ENCODE assay signal across 9 mouse cellular contexts in genomic region chr5:30919831-30920614, GRCm38 (mm10). TPM values are rescaled to one million over a fixed set of nuclear protein-coding genes. Genes with fewer than 3 reads are reported as not detected.
A peak's percentile ranks its signal among the peaks of the same experiment; 100 is the strongest.
DNase-seq lines count a peak whose midpoint lies in the region; ATAC-seq and TF ChIP-seq lines count a peak whose summit lies in the region.
"Had no signal": no experiment of that assay in that cellular context is flagged by ENCODE, and none has a peak within 500 bp of the region (broad histone marks: within the 10 kb centered on the region; RNA-seq: fewer than 3 reads in every experiment).

No protein-coding gene starts in this region.

- H3K9ac ChIP-seq in forebrain, embryonic 11.5 days (ENCODE audit: low read length): peak overlapping the region; percentile 24; the same call in 1 of the 2 replicates
- H3K9ac ChIP-seq in forebrain, embryonic 14.5 days (ENCODE audit: low read length): no peak overlapping the region
- H3K9ac ChIP-seq in lung, embryonic 14.5 days: no peak overlapping the region
- no peak overlapping the region for H3K9ac ChIP-seq in embryonic facial prominence, embryonic 14.5 days (ENCODE audit: low read depth, low read length)
- no peak overlapping the region for H3K9ac ChIP-seq in liver, postnatal 0 days (replicated peaks)

- no peak for TF ChIP-seq CTCF in lung, embryonic 14.5 days (IDR thresholded peaks at IDR 0.05; ENCODE audit: low read depth)
- no peak for TF ChIP-seq CTCF in liver, postnatal 0 days (IDR thresholded peaks at IDR 0.05; ENCODE audit: low read depth)

- H3K36me3 ChIP-seq in forebrain, embryonic 11.5 days (ENCODE audit: control insufficient read depth, insufficient read depth, low read length): no peaks in the 10 kb centered on the region
- no peaks in the 10 kb centered on the region for H3K36me3 ChIP-seq in forebrain, embryonic 14.5 days (ENCODE audit: control insufficient read depth, insufficient read depth, low read length)
- peaks cover 45% of the 10 kb centered on the region for H3K36me3 ChIP-seq in lung, embryonic 14.5 days (ENCODE audit: insufficient read depth)
- H3K36me3 ChIP-seq in embryonic facial prominence, embryonic 14.5 days (ENCODE audit: control insufficient read depth, insufficient read depth, low read length): peaks cover 43% of the 10 kb centered on the region
- peaks cover 11% of the 10 kb centered on the region for H3K36me3 ChIP-seq in liver, postnatal 0 days (replicated peaks; ENCODE audit: insufficient read depth, low read length)

- no peaks in the 10 kb centered on the region for H3K27me3 ChIP-seq in forebrain, embryonic 11.5 days (ENCODE audit: control insufficient read depth, insufficient read depth, low read length)
- no peaks in the 10 kb centered on the region for H3K27me3 ChIP-seq in forebrain, embryonic 14.5 days (replicated peaks; ENCODE audit: control insufficient read depth, insufficient read depth, low read length)
- H3K27me3 ChIP-seq in lung, embryonic 14.5 days (ENCODE audit: insufficient read depth, low read length): no peaks in the 10 kb centered on the region
- H3K27me3 ChIP-seq in embryonic facial prominence, embryonic 14.5 days (replicated peaks; ENCODE audit: control insufficient read depth, insufficient read depth, low read length): no peaks in the 10 kb centered on the region
- no peaks in the 10 kb centered on the region for H3K27me3 ChIP-seq in liver, postnatal 0 days (ENCODE audit: insufficient read depth, low read length)

- peaks cover 14% of the 10 kb centered on the region for H3K4me1 ChIP-seq in forebrain, embryonic 11.5 days (replicated peaks; ENCODE audit: control insufficient read depth, insufficient read depth, low read length)
- peaks cover 15% of the 10 kb centered on the region; the same call in 1 of the 2 replicates for H3K4me1 ChIP-seq in forebrain, embryonic 14.5 days (ENCODE audit: control insufficient read depth, insufficient read depth, low read length)
- H3K4me1 ChIP-seq in lung, embryonic 14.5 days (ENCODE audit: insufficient read depth): 0 out of 2 replicates have a peak, but pooled peaks cover 6% of the 10 kb centered on the region
- H3K4me1 ChIP-seq in embryonic facial prominence, embryonic 14.5 days (ENCODE audit: control insufficient read depth, insufficient read depth, low read length): peaks cover 17% of the 10 kb centered on the region
- peaks cover 47% of the 10 kb centered on the region for H3K4me1 ChIP-seq in liver, postnatal 0 days (ENCODE audit: insufficient read depth)

- WGBS in forebrain, embryonic 11.5 days: 67% methylated on average over 11 of the region's 11 CpGs
- WGBS in forebrain, embryonic 14.5 days: 52% methylated on average over 11 of the region's 11 CpGs
- WGBS in lung, embryonic 14.5 days: 61% methylated on average over 11 of the region's 11 CpGs
- 68% methylated on average over 11 of the region's 11 CpGs for WGBS in embryonic facial prominence, embryonic 14.5 days
- 71% methylated on average over 11 of the region's 11 CpGs for WGBS in liver, postnatal 0 days (ENCODE audit: insufficient replicate concordance)

- no peak for DNase-seq in forebrain, embryonic 11.5 days (ENCODE audit: low spot score)
- DNase-seq in forebrain, embryonic 14.5 days (ENCODE audit: low spot score): no peak
- peak; percentile 50 for DNase-seq in lung, embryonic 14.5 days
- DNase-seq in lung, postnatal 4 days: no peak
- DNase-seq in embryonic facial prominence, embryonic 14.5 days (ENCODE audit: low spot score): peak; percentile 41
- no peak for DNase-seq in liver, postnatal 0 days
- no peak for DNase-seq in thymus, postnatal 25 days
- no peak for DNase-seq in layer of hippocampus, adult 8-10 months (ENCODE audit: low spot score in 2 of 2)

- H3K27ac ChIP-seq in forebrain, embryonic 11.5 days (ENCODE audit: low read depth, low read length): no peak overlapping the region
- H3K27ac ChIP-seq in forebrain, embryonic 14.5 days (ENCODE audit: low read depth, low read length): no peak overlapping the region
- no peak overlapping the region for H3K27ac ChIP-seq in lung, embryonic 14.5 days (ENCODE audit: low read depth)
- H3K27ac ChIP-seq in embryonic facial prominence, embryonic 14.5 days (replicated peaks; ENCODE audit: low read depth, low read length): no peak overlapping the region
- H3K27ac ChIP-seq in liver, postnatal 0 days (ENCODE audit: low read depth): peak overlapping the region; percentile 88; the same call in 1 of the 2 replicates

- TF ChIP-seq EP300 in liver, postnatal 0 days (IDR thresholded peaks at IDR 0.05; ENCODE audit: low read depth): no peak

- no peak for ATAC-seq in forebrain, embryonic 11.5 days (replicated peaks; ENCODE audit: low FRiP score)
- ATAC-seq in forebrain, embryonic 14.5 days: no peak
- ATAC-seq in lung, embryonic 14.5 days (ENCODE audit: insufficient read depth): no peak
- no peak for ATAC-seq in embryonic facial prominence, embryonic 14.5 days (ENCODE audit: low read depth)
- ATAC-seq in liver, postnatal 0 days: no peak
- ATAC-seq: activated CD4-positive, CD25-positive, alpha-beta regulatory T cell, adult 4 months had no signal

- no peaks in the 10 kb centered on the region for H3K9me3 ChIP-seq in forebrain, embryonic 11.5 days (ENCODE audit: control insufficient read depth, low read length)
- H3K9me3 ChIP-seq in forebrain, embryonic 14.5 days (replicated peaks; ENCODE audit: control insufficient read depth, low read length): no peaks in the 10 kb centered on the region
- H3K9me3 ChIP-seq in lung, embryonic 14.5 days (ENCODE audit: low read depth, low read length): no peaks in the 10 kb centered on the region
- H3K9me3 ChIP-seq in embryonic facial prominence, embryonic 14.5 days (ENCODE audit: control insufficient read depth, low read length): no peaks in the 10 kb centered on the region
- no peaks in the 10 kb centered on the region for H3K9me3 ChIP-seq in liver, postnatal 0 days (ENCODE audit: low read length)

- H3K4me2 ChIP-seq in forebrain, embryonic 11.5 days (ENCODE audit: low read depth, low read length, severe bottlenecking): no peak overlapping the region
- no peak overlapping the region for H3K4me2 ChIP-seq in forebrain, embryonic 14.5 days (ENCODE audit: low read length)
- H3K4me2 ChIP-seq in lung, embryonic 14.5 days: peak overlapping the region; percentile 74
- no peak overlapping the region for H3K4me2 ChIP-seq in embryonic facial prominence, embryonic 14.5 days (ENCODE audit: low read depth, low read length)
- H3K4me2 ChIP-seq in liver, postnatal 0 days (ENCODE audit: low read depth, low read length): peak overlapping the region; percentile 92; the same call in 1 of the 2 replicates

- H3K4me3 ChIP-seq in forebrain, embryonic 11.5 days (ENCODE audit: low read depth, low read length): no peak overlapping the region
- H3K4me3 ChIP-seq in forebrain, embryonic 14.5 days (ENCODE audit: low read depth, low read length): no peak overlapping the region
- H3K4me3 ChIP-seq in lung, embryonic 14.5 days (ENCODE audit: low read depth, low read length): 0 out of 2 replicates have a peak overlapping the region, but pooled peaks have one; percentile 47
- no peak overlapping the region for H3K4me3 ChIP-seq in embryonic facial prominence, embryonic 14.5 days (ENCODE audit: low read depth, low read length)
- no peak overlapping the region for H3K4me3 ChIP-seq in liver, postnatal 0 days (ENCODE audit: low read depth, low read length)

RNA-seq across cellular contexts. Expression of gene Khk, which starts 1.2 kb away (rescaled TPM):
- polyA plus RNA-seq in forebrain, embryonic 11.5 days (2014; fragmentation: Nextera tagmentation; extraction: Ambion mirVana): 6.9 and 7.1 TPM in 2 replicates
- polyA plus RNA-seq in forebrain, embryonic 14.5 days (2014; fragmentation: Nextera tagmentation; extraction: Ambion mirVana): 8.3 and 11.2 TPM in 2 replicates
- 13.0 and 15.0 TPM in 2 replicates for polyA plus RNA-seq in lung, embryonic 14.5 days (2014; fragmentation: Nextera tagmentation; extraction: Ambion mirVana)
- polyA plus RNA-seq in embryonic facial prominence, embryonic 14.5 days (2014; fragmentation: Nextera tagmentation; extraction: Ambion mirVana): 22.1 and 24.7 TPM in 2 replicates
- 56.9 and 57.7 TPM in 2 replicates for polyA plus RNA-seq in liver, postnatal 0 days (2015; fragmentation: Nextera tagmentation; extraction: Ambion mirVana)
- total RNA-seq in layer of hippocampus, adult 8-10 months (2022): 10 to 100 TPM; 13.2 to 23.8 (median 16.8) TPM

RNA-seq across cellular contexts. Expression of gene Emilin1, which starts 6.8 kb away (rescaled TPM):
- polyA plus RNA-seq in forebrain, embryonic 11.5 days (2014; fragmentation: Nextera tagmentation; extraction: Ambion mirVana): 44.6 and 44.7 TPM in 2 replicates
- polyA plus RNA-seq in forebrain, embryonic 14.5 days (2014; fragmentation: Nextera tagmentation; extraction: Ambion mirVana): 8.6 and 11.6 TPM in 2 replicates
- polyA plus RNA-seq in lung, embryonic 14.5 days (2014; fragmentation: Nextera tagmentation; extraction: Ambion mirVana): 162 and 185 TPM in 2 replicates
- 200 and 225 TPM in 2 replicates for polyA plus RNA-seq in embryonic facial prominence, embryonic 14.5 days (2014; fragmentation: Nextera tagmentation; extraction: Ambion mirVana)
- 25.3 and 30.9 TPM in 2 replicates for polyA plus RNA-seq in liver, postnatal 0 days (2015; fragmentation: Nextera tagmentation; extraction: Ambion mirVana)
- total RNA-seq in layer of hippocampus, adult 8-10 months (2022): 1 to 10 TPM; 2.1 to 3.1 (median 2.6) TPM

RNA-seq across cellular contexts. Expression of gene Ost4, which starts 12.4 kb away (rescaled TPM):
- polyA plus RNA-seq in forebrain, embryonic 11.5 days (2014; fragmentation: Nextera tagmentation; extraction: Ambion mirVana): 339 and 356 TPM in 2 replicates
- polyA plus RNA-seq in forebrain, embryonic 14.5 days (2014; fragmentation: Nextera tagmentation; extraction: Ambion mirVana): 265 and 340 TPM in 2 replicates
- polyA plus RNA-seq in lung, embryonic 14.5 days (2014; fragmentation: Nextera tagmentation; extraction: Ambion mirVana): 472 and 477 TPM in 2 replicates
- 507 and 572 TPM in 2 replicates for polyA plus RNA-seq in embryonic facial prominence, embryonic 14.5 days (2014; fragmentation: Nextera tagmentation; extraction: Ambion mirVana)
- polyA plus RNA-seq in liver, postnatal 0 days (2015; fragmentation: Nextera tagmentation; extraction: Ambion mirVana): 263 and 277 TPM in 2 replicates
- total RNA-seq in layer of hippocampus, adult 8-10 months (2022): 100 to 1,000 TPM in 1 of 4 experiments, 10 to 100 TPM in 3; 78.4 to 104 (median 90.6) TPM

RNA-seq across cellular contexts. Expression of gene Cgref1, which starts 25.4 kb away (rescaled TPM):
- 6.4 and 6.8 TPM in 2 replicates for polyA plus RNA-seq in forebrain, embryonic 11.5 days (2014; fragmentation: Nextera tagmentation; extraction: Ambion mirVana)
- polyA plus RNA-seq in forebrain, embryonic 14.5 days (2014; fragmentation: Nextera tagmentation; extraction: Ambion mirVana): 21.4 and 26.2 TPM in 2 replicates
- polyA plus RNA-seq in lung, embryonic 14.5 days (2014; fragmentation: Nextera tagmentation; extraction: Ambion mirVana): 2.3 and 2.6 TPM in 2 replicates
- 30.9 and 51.1 TPM in 2 replicates for polyA plus RNA-seq in embryonic facial prominence, embryonic 14.5 days (2014; fragmentation: Nextera tagmentation; extraction: Ambion mirVana)
- polyA plus RNA-seq in liver, postnatal 0 days (2015; fragmentation: Nextera tagmentation; extraction: Ambion mirVana): 18.7 and 22.8 TPM in 2 replicates
- 10 to 100 TPM; 13.8 to 19.2 (median 18.8) TPM for total RNA-seq in layer of hippocampus, adult 8-10 months (2022)

RNA-seq across cellular contexts. Expression of gene Agbl5, which starts 31.5 kb away (rescaled TPM):
- 34.5 and 37.3 TPM in 2 replicates for polyA plus RNA-seq in forebrain, embryonic 11.5 days (2014; fragmentation: Nextera tagmentation; extraction: Ambion mirVana)
- 18.9 and 22.1 TPM in 2 replicates for polyA plus RNA-seq in forebrain, embryonic 14.5 days (2014; fragmentation: Nextera tagmentation; extraction: Ambion mirVana)
- 25.2 and 26.0 TPM in 2 replicates for polyA plus RNA-seq in lung, embryonic 14.5 days (2014; fragmentation: Nextera tagmentation; extraction: Ambion mirVana)
- polyA plus RNA-seq in embryonic facial prominence, embryonic 14.5 days (2014; fragmentation: Nextera tagmentation; extraction: Ambion mirVana): 17.4 and 22.4 TPM in 2 replicates
- polyA plus RNA-seq in liver, postnatal 0 days (2015; fragmentation: Nextera tagmentation; extraction: Ambion mirVana): 3.1 and 3.2 TPM in 2 replicates
- 10 to 100 TPM; 14.4 to 19.3 (median 16.2) TPM for total RNA-seq in layer of hippocampus, adult 8-10 months (2022)

Comparison
In these comparisons a context has a peak if more than half of its experiments do, and no peak if none do; other contexts are left out.
1. DNase-seq: peak in lung, embryonic 14.5 days (single experiment) and embryonic facial prominence, embryonic 14.5 days (single experiment); none in forebrain, embryonic 11.5 days (single experiment), forebrain, embryonic 14.5 days (single experiment), lung, postnatal 4 days (0 of 2), liver, postnatal 0 days (single experiment), thymus, postnatal 25 days (single experiment) and layer of hippocampus, adult 8-10 months (0 of 2).
2. H3K4me2 ChIP-seq: peak in lung, embryonic 14.5 days (single experiment) and liver, postnatal 0 days (single experiment); none in forebrain, embryonic 11.5 days (single experiment), forebrain, embryonic 14.5 days (single experiment) and embryonic facial prominence, embryonic 14.5 days (single experiment).